Comparison of ENCODE assay signal across 24 mouse cellular contexts in the genomic region with DNA sequence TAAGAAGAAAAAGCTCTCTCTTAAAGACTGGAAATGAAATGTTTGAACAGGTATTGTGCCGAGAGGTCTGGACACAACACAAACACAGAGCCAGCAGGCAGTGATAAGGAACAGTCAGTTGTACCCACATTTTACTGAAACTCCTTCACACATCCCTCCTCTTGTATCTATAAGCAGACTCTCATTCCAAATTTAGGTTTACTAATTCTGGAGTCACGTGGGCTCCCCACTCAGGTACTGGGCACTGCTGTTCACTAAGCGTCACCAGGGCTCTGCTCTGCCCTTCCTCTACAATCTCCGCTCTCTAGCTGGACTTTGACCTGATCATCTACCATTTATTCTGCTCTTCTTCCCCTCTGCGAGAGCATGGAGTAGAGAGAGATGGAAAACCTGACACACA. TPM values are rescaled to one million over a fixed set of nuclear protein-coding genes. Genes with fewer than 3 reads are reported as not detected.
DNase-seq lines count a peak whose midpoint lies in the region; ATAC-seq lines count a peak whose summit lies in the region.
"Had no signal": no experiment of that assay in that cellular context is flagged by ENCODE, and none has a peak within 500 bp of the region (broad histone marks: within the 10 kb centered on the region; RNA-seq: fewer than 3 reads in every experiment).

No protein-coding gene starts in this region.

- no peaks in the 10 kb centered on the region for H3K9me3 ChIP-seq in heart, embryonic 11.5 days (replicated peaks; ENCODE audit: control insufficient read depth, low read length)
- H3K9me3 ChIP-seq in heart, embryonic 14.5 days (ENCODE audit: control insufficient read depth, low read length), result 0 out of 2 replicates have a peak, but pooled peaks cover 3% of the 10 kb centered on the region
- H3K9me3 ChIP-seq: embryonic facial prominence, embryonic 15.5 days; hindbrain, embryonic 13.5 days had no signal

- H3K27ac ChIP-seq in heart, embryonic 11.5 days (ENCODE audit: low read depth, low read length), result 0 out of 2 replicates have a peak overlapping the region, but pooled peaks have one; percentile 3
- H3K27ac ChIP-seq in heart, embryonic 14.5 days (replicated peaks in 1 of 2; ENCODE audit: control insufficient read depth in 1 of 2, insufficient read depth in 1 of 2, low read depth in 2 of 2, low read length in 2 of 2), result peak overlapping the region; percentile 78 to 86
- H3K27ac ChIP-seq: embryonic facial prominence, embryonic 15.5 days; hindbrain, embryonic 13.5 days; hindbrain, postnatal 0 days; kidney, postnatal 0 days had no signal

- peak; percentile 86 for DNase-seq in heart, adult 11 months
- DNase-seq in heart, postnatal 4 days, result no peak
- no peak for DNase-seq in heart, postnatal 25 days (ENCODE audit: low spot score)
- DNase-seq in brain, adult 2 months (ENCODE audit: low read depth, low spot score), result peak; percentile 65
- DNase-seq in urinary bladder, postnatal 25 days (ENCODE audit: low spot score), result no peak
- no peak for DNase-seq in adrenal gland, postnatal 14 days
- DNase-seq: adrenal gland, postnatal 25 days; cerebellum, adult 2 months; cerebellum, postnatal 10 days; embryo, embryonic 11 days; kidney, adult 11 months; kidney, adult 9 months had no signal

- no peak for ATAC-seq in heart, embryonic 11.5 days (replicated peaks; ENCODE audit: insufficient number of reproducible peaks, low FRiP score, low TSS enrichment)
- ATAC-seq in heart, embryonic 14.5 days (ENCODE audit: insufficient number of reproducible peaks, insufficient read depth, low FRiP score, low read depth), result no peak
- ATAC-seq: activated CD4-positive, CD25-positive, alpha-beta regulatory T cell, adult 4 months; forebrain, embryonic 16.5 days; hindbrain, postnatal 0 days; Patski had no signal

- H3K4me2 ChIP-seq in heart, embryonic 11.5 days, result peak overlapping the region; percentile 0; the same call in 1 of the 2 replicates
- no peak overlapping the region; the same call in 1 of the 2 replicates for H3K4me2 ChIP-seq in heart, embryonic 14.5 days (ENCODE audit: low read length)
- H3K4me2 ChIP-seq: embryonic facial prominence, embryonic 15.5 days; hindbrain, embryonic 13.5 days had no signal

- no peak overlapping the region for H3K9ac ChIP-seq in heart, embryonic 11.5 days (ENCODE audit: low read depth, low read length)
- H3K9ac ChIP-seq in heart, embryonic 14.5 days (ENCODE audit: low read length), result no peak overlapping the region
- H3K9ac ChIP-seq: embryonic facial prominence, embryonic 15.5 days; hindbrain, embryonic 13.5 days had no signal

- 55% methylated on average over 5 of the region's 5 CpGs for WGBS in heart, embryonic 11.5 days (ENCODE audit: insufficient replicate concordance)
- 42% methylated on average over 5 of the region's 5 CpGs for WGBS in heart, embryonic 14.5 days

- no peaks in the 10 kb centered on the region for H3K36me3 ChIP-seq in heart, embryonic 11.5 days (ENCODE audit: control insufficient read depth, insufficient read depth, low read length)
- H3K36me3 ChIP-seq in heart, embryonic 14.5 days (ENCODE audit: control insufficient read depth, insufficient read depth, low read length), result peaks cover 5% of the 10 kb centered on the region; the same call in 1 of the 2 replicates
- H3K36me3 ChIP-seq: embryonic facial prominence, embryonic 15.5 days had no signal

- peaks cover 16% of the 10 kb centered on the region for H3K4me1 ChIP-seq in heart, embryonic 11.5 days (ENCODE audit: control insufficient read depth, insufficient read depth, low read length)
- peaks cover 12 to 19% of the 10 kb centered on the region in 2 experiments for H3K4me1 ChIP-seq in heart, embryonic 14.5 days (ENCODE audit: control insufficient read depth in 2 of 2, insufficient read depth in 2 of 2, low read length in 2 of 2)

- intact Hi-C loops in heart, postnatal 25 days (cut with DNase I), result no loop called here

- no peak overlapping the region for H3K4me3 ChIP-seq in heart, embryonic 11.5 days (ENCODE audit: low read depth, low read length)
- no peak overlapping the region for H3K4me3 ChIP-seq in heart, embryonic 14.5 days (ENCODE audit: control insufficient read depth in 1 of 2, insufficient read depth in 1 of 2, low read depth in 1 of 2, low read length in 2 of 2)
- H3K4me3 ChIP-seq: embryonic facial prominence, embryonic 15.5 days; erythroblast, embryonic 14.5 days; hindbrain, embryonic 13.5 days had no signal

- H3K27me3 ChIP-seq in heart, embryonic 11.5 days (ENCODE audit: control insufficient read depth, insufficient read depth, low read length), result no peaks in the 10 kb centered on the region
- H3K27me3 ChIP-seq in heart, embryonic 14.5 days (ENCODE audit: control insufficient read depth, insufficient read depth, low read length), result no peaks in the 10 kb centered on the region
- H3K27me3 ChIP-seq: CH12.LX; embryonic facial prominence, embryonic 15.5 days; hindbrain, embryonic 13.5 days; Patski had no signal

RNA-seq across cellular contexts. Expression of gene Sobp, which starts 15.4 kb away (rescaled TPM):
- total RNA-seq in heart, postnatal 4 days (2021), result 10 to 100 TPM; 12.2 to 13.0 TPM
- polyA plus RNA-seq in heart, embryonic 11.5 days (2014; fragmentation: Nextera tagmentation; extraction: Ambion mirVana), result 1.9 and 2.4 TPM in 2 replicates
- total RNA-seq in heart, postnatal 25 days (2021), result 10 to 100 TPM; 14.3 to 15.5 TPM
- polyA plus RNA-seq in heart, embryonic 14.5 days (2014; fragmentation: Nextera tagmentation; extraction: Ambion mirVana), result 2.4 and 3.0 TPM in 2 replicates
- total RNA-seq in adrenal gland, postnatal 14 days (2021), result 4.4 and 4.6 TPM in 2 replicates
- total RNA-seq: hematopoietic stem cell, adult 5-6 weeks had no signal
- polyA plus RNA-seq: activated CD4-positive, CD25-positive, alpha-beta regulatory T cell, adult 4 months; erythroblast, embryonic 14.5 days had no signal

RNA-seq across cellular contexts. Expression of gene 9030612E09Rik, which starts 15.6 kb away (rescaled TPM):
- total RNA-seq in heart, postnatal 4 days (2021), result 1 to 10 TPM; 1.0 to 1.1 TPM
- polyA plus RNA-seq in heart, embryonic 11.5 days (2014; fragmentation: Nextera tagmentation; extraction: Ambion mirVana), result 0.36 and 0.42 TPM in 2 replicates
- total RNA-seq in heart, postnatal 25 days (2021), result 1 to 10 TPM; 2.7 to 3.6 TPM
- 0.49 and 0.55 TPM in 2 replicates for polyA plus RNA-seq in heart, embryonic 14.5 days (2014; fragmentation: Nextera tagmentation; extraction: Ambion mirVana)
- 0.19 TPM in 1 of 2 replicates, not detected in the other for total RNA-seq in adrenal gland, postnatal 14 days (2021)
- total RNA-seq: hematopoietic stem cell, adult 5-6 weeks had no signal
- polyA plus RNA-seq: activated CD4-positive, CD25-positive, alpha-beta regulatory T cell, adult 4 months; erythroblast, embryonic 14.5 days had no signal

Comparison
In these comparisons a context has a peak if more than half of its experiments do, and no peak if none do; other contexts are left out.
1. DNase-seq: peak in heart, adult 11 months (single experiment) and brain, adult 2 months (single experiment); none in heart, postnatal 4 days (single experiment), heart, postnatal 25 days (single experiment), urinary bladder, postnatal 25 days (single experiment) and adrenal gland, postnatal 14 days (single experiment).